Mouse (Mus musculus) spleen, postnatal 10 days (tissue): ENCODE results near the gene Id2.

Source experiments
- DNase-seq, 2 experiments: peaks; one replicate each; pipeline ENCODE4 v3.0.0; 2021 to 2022; ENCODE audit warnings: low spot score in 2 of 2

The Id2 gene

DNA sequence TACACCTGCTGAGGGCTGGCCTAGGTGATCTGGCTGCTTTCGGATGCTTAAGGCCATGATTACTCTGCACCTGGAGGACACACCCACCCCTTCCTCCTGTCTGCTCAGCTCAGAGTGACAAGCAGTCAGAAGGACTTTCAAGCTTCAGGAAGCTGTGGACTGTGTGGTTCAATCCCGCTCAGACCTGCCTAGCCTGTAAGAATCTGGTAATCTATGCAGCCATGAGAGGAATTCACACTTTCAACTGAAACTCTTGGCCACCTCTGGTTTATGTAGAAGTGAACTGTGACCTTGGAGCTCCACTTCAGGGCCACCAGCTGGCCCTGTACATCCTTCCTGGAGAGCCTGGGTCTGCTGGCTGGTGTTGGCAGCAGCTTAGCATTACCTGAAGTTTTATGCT, 11.9 kb upstream of the Id2 start:
- DNase-seq: no peak

DNA sequence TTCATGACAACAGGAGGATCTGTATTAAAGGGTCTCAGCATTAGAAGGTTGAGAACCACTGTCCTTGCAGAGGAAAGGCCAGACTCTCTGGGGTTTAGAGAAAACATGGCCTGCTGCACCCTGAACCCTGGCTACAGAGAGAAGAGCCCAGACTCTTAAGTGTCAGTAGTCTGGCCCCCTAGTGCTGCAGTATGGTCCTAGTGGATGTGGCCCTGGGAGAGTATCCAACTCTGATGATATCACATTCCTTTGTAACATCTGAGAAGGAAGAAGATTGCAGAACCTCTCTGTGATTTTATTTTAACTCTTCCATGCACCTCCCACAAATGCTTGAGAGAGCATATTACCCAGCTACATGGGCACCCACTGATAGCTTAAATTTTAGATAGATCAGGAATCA, 7.6 kb upstream of the Id2 start:
- no peak for DNase-seq

DNA sequence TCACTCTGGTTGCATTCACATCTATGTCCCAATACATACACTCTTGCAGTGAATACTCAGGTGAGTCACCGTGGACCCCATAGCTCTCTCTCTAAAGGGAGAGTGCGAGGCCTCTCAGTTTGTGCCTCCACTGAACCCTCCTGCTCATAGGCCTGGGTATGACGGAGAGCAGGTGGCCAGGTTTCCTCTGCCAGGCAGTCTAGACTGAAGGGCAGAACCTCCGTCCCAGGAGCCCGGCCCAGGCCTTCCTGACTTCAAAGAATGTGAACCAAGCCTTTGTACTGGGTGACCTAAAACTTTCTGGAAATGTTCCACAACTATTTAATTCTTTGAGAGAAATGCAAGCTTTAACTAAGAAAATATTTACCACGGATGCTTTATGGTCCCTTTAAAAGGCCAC, 7.0 kb upstream of the Id2 start:
- no peak for DNase-seq

DNA sequence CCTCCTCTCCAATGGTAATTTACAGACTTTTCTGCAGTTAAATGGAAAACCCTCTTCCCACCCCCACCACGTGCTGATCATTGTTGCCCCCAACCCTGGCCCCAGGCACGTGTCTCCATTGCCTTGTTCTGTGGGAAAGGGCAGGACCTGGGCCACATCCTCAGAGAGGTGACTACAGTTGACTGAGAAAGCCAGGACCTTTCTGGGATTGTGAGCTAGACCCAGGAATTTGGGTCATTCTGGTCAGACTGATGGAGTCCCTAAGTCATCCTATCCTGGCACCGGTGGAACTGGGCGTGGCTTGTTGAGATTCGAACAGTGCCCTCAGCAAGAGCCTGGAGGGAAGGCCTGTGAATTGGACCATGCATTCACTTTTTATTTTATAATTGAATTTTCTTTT, 4.4 kb upstream of the Id2 start:
- no peak for DNase-seq

DNA sequence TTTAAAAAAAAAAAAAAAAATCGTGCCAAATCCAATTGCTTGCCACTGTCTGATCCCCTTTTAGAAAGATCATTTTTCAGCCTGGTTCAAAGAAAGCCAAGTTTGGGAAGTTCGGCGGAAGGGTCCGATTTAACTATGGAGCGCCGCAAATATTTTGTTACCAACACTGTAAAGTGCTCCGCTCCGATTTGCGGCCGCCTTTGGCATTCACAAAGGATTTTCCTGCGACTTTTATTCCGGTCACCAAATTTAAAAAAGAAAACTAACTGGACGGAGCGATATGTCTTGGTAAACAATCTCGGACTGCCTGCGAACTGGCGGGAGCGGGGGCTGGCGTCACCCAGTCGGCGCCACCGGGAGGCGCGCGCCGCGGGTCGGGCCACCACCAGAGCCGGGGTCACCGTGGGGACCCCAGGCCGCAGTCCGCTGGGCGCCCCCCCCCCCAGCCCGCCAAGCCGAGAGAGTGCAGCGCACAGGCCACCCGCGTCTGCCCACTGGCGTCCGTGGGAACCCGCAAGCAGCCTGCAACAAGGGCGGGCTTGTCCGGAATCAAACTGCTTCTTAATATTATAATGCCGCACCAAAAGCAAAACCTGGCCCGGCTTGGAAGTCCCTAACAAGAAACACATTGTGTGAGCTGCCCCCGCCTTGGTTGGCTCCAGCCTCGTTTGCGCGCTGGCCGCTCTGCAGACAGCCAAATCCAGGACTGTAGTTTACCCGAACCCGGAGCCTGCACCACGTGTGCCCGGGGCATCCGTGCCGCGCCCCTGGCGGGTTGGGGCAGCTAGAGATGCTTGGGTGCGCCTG, 3.7 kb upstream of the Id2 start:
- DNase-seq: peak; percentile 13 to 36

DNA sequence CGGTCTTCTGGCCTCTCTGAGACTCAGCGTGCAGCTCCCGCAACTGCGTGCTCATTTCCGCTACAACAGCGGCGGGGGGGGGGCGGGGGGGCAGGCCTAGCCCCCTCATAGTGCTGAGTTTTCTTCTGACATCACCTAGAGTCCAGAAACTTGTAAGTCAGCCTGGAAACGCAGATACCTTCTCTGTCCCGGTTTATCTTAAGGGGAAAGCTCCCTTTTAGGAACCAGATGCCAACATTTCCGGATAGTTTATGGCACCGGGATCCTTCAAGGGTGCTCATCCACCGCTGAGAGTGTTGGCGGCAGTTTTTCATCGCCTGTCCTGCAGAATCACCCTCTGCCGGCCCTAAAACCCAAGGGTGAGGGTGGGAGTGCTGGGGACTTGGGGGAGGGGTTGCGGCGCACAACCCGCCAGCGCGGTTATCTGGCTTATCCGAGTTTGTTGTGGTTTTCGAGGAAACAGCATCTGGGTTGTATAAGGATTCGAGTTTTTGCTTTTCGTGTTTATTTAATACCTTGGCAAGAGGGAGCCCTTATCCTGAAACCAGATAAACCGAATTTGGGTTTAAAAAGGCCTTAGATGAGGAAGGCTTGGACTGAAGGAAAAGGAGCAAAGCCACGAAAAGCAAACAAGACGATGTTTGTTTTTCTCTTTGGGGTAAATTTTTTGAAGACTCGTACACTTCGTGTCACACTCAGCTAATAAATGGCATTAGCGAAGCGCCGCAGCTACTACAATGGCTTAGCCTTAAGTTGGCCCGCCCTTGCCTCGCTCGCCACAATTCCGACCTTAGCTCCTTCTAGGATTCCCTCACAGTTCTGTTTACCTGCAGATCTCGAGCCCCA, 2.8 kb upstream of the Id2 start:
- no peak for DNase-seq

DNA sequence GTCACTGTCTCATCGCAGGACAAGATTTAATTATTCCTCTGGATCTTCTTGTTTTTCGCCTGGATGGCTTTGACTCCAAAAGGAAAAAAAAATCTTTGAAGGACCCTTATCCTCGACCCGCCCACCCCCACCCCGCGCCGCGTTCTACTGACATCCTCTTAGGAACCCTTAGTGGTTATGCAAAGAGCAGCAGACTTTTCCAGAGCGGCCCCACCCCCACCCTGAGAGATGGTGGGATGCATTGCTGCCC, 2.3 kb upstream of the Id2 start:
- peak in 1 of 2 experiments; percentile 26 for DNase-seq

DNA sequence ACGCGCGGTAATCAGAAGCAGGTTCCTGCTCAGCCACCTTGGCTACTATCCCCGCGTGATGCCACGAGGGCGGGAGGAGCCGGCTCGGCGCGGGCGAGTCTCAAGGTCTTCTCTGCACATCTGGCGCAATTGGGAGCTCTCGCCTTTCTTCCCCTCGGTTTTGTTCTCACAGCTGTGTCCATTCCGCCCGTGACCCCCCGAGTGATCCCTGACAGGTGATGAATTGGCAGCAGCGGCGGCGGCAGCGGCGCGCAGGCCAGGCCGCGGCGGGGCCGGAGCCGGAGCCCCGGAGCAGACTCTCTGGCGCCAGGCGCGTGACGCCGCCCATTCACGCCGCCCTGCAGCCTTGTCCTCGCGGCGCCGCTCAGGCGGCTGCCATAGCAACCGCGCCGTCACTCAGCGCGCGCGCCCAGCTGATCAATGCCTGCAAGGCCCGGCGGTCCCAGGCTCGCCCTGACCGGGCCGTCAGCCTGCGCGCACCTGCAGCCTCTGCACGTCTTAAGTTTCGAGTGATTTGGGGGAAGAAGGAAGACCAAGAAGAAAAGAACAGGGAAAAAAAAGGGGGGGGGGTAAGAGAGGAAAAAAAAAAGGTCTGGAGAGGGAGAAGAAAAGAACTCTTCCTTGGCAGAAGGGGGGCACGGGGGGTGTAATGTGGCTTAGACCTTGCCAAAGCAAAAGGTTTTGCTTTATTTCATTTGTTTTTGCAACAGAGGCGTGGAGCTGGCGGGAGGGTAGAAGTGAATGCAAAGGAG, 1.8 kb upstream of the Id2 start:
- DNase-seq: peak; percentile 36 to 76

DNA sequence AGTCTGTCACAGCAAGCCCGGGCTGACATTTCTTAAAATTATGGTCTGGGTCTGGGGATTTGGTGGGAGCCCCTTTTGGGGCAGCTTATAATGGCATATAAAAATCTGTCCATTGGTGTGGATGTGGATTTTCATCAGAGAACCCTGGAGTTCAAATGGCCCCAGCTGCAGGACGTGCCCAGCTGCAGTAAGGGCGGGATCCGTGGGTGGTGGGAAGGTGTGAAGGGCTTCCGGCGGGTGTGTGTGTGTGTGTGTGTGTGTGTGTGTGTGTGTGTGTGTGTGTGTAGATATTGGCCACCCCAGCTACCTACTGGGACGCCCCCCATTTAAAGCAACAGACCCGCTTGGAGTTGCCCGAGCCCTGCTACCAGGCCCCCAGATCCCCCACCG, 1.2 kb upstream of the Id2 start:
- DNase-seq: peak in 1 of 2 experiments; percentile 32

DNA sequence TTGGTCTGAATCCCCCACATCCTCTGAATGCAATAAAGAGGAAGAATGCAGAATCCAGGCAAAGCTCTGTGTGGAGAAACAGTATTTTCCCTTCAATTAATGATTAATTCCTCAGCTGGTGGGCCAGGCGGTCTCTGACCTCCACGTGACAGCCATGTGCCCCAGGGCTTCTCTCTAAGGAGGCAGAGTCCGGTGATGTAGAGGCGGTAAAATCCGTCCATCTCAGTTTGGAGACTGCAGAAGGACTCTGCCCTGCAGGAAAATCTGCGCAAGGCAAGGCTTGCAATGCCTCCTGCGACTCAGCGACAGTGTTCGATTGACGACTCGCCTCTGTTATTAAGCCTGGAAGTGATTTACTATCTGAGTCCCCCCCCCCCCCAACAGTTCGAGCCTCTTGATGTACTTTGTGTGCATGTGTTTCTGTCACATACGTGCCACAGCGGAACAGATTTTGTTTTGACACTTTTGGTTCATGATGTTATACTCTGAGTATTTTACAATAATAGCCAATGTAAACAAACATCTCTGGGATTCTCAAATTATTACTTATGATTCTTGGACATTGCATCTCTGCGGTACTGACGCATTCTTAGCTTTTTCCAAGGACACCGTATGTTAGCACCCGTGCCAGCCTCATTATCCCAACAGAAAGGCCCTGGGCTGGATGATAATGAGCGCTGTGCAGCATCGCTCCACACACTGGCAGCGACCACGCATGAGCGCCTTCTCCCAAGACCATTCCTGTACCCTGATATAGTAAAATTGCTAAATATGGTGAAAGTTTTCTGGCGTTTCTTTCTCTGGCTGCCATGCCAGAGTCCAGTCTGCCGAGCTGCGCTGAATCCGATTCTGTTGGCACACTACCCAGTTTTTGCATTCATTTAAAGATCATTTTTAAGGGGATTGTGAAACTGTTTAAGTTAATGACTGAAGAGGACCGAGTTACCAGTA, 545 bp upstream of the Id2 start:
- no peak for DNase-seq

DNA sequence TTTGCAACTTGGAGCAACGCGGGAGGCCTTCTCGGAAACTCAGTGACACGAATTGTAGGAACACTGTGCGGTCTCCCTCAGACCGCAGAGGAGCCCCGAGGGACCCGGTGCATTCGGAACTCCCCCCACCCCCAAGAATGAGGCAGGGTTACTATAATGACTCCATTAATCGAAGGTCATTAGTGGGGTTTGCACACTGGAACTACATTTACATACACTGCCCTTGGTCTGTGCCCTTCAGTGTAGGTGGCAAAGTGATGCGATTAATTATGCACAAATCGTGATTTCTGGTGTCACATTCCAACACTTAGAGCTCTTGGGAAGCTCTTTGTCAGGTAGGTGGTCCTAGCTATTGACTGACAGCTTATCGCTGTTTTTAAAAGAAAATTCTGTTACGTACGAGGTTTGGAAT, 294 bp downstream of the Id2 start:
- peak in 1 of 2 experiments; percentile 22 for DNase-seq

DNA sequence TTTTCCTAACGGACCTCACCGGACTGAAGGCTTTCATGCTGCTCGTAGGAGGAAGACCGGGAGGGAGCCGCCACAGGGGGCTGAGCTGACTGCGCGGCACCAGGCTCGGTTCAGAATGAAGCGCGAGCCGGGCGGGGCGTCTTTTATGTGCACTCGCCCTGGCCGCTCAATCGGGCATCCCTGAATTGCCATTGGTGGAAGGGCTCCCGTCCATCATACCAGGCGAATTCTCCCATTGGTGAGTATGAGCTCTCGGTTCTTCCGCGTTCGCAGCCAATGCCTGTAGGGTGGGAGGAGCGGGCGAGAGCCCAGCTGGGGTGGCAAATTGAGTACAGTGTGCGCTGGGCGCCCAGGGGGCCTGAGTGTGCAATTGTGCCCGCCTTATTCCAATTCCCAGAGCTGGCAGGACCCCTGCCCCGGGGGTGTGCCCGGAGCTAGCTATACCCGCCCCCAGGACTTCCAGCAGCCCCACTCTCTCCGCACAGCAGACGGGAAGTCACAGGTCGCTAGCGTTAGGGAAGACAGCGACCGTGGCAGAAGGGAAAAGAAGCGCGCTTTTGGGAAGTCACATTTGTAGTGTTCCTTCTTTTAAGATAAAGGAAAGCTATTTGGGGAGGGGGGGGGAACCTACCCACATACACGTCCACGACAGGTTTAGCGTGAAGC, 833 bp downstream of the Id2 start:
- peak; percentile 76 to 89 for DNase-seq

DNA sequence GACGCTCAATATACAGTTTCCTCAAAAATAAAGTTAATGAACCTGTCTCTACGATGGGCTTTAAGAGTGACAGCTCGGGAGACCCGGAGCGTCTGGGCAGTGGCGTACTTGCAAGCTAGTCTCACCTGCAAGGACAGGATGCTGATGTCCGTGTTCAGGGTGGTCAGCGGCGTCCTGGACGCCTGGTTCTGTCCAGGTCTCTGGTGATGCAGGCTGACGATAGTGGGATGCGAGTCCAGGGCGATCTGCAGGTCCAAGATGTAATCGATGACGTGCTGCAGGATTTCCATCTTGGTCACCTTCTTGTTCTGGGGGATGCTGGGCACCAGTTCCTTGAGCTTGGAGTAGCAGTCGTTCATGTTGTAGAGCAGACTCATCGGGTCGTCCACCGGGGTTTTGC, 1.4 kb downstream of the Id2 start:
- no peak for DNase-seq

DNA sequence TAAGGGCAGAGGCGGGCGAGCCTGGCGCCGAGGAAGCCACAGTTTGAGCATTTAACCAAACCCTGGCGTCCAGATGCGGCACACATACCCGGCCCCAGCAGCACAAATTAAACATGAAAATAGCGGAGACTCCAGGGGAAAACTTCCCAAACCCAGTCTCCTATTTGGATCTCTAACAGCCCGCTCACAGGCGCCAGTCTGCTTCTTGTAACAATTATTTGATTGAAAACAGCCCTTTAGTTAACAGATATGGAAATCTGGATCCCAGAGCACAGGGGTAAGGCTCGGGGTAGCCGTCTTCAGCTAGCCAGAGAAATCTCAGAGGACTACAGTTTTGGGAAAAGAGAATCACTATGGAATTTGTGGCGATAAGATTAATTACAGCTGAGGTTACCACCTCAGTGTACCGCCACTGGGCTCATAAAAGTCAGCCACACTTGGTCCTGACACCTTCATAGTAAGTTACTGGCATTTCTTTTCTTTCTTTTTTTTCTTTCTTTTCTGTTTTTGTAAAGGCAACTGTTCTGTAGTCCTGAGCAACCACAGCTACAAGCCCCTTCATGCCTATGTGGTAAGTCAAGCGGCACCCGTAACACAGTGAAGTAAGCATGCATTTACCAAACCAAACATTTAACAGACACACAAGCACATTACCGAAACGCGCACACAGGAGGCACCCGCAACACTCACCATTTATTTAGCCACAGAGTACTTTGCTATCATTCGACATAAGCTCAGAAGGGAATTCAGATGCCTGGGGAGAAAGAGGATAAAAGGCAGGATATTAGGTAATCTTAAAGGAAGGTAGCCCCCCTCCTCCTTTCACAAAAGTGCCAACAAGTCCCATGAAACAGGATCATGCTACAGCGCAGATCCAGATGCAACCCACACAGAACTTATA, 2.1 kb downstream of the Id2 start:
- DNase-seq: peak; percentile 7 to 24

DNA sequence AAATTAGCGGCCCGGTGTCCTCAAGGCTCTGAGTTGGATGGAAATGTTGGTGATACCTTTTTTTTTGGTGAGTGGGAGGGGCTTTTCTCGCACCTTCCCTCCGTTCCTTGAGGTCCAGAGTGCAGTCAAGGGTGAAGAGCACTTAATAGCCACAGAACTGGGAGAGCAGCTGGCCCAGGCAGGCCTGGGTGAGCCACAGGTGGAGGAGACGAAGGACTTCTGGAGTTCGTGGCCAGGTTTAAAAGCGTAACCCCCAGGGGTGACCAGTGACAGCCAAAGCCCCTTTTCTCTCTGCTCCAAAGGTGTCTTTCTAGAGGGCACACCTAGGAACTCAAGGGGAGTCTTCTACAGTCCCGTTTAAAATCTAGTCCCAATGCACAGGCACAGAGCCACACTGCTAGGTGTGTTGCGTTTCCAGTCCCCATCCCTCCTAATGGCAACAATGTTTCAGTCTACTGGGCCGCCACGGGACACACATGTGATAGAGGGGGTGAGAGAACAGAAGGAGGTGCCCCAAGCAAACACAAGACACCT, 3.6 kb downstream of the Id2 start:
- no peak for DNase-seq

DNA sequence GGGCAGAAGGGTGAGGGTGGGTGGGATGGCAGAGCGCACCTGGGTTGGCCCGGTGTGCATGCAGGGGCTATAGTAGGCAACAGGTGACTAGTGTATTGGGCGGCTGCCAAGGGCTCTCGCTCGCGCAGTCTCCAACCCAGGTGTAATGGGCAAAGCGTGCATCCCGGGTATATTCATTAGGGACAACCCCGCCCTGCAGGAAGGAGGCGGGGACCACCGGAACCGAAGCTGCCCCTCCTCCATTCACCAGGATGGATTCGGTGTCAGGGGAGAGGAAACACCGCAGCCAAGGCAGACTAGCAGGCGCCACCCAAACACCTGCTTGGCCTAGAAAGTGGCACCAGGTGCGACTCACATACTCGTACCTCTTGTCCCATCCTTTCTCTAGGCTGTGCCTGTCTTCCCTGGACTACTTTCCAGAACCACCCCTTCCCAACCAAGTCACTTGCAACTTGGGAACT, 4.2 kb downstream of the Id2 start:
- DNase-seq: peak in 1 of 2 experiments; percentile 23

DNA sequence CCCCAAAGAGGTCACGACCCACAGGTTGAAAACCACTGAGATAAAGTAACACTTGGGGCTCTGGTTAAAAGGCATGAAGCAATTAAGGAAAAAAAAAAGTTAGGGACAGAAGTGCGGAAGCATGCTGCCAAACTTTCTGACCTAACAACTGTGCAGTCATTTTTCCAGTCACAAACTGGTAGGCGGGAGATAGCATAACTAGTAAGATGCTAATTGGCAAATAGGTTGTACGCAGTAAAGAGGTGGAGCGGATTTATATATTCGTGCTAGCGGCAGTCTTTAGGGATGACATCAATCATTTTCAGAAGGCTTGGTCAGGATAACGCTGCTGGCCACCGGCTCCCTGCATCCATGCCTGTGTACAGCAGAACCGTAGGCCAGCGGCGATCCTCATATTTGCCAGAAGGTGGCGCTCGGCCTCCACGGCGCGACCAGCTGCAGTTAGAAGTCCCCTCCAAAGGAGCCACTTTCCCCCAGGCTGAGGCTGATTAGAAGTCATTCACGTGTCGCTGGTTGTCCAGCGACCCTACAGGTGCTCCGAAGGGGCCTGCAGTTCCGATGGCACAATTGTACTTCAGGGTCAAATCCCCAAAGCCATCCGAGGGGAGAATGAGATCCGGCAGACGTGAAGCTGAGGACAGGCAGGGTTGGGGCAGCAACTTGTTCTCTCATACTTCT, 4.8 kb downstream of the Id2 start:
- peak; percentile 69 to 82 for DNase-seq

DNA sequence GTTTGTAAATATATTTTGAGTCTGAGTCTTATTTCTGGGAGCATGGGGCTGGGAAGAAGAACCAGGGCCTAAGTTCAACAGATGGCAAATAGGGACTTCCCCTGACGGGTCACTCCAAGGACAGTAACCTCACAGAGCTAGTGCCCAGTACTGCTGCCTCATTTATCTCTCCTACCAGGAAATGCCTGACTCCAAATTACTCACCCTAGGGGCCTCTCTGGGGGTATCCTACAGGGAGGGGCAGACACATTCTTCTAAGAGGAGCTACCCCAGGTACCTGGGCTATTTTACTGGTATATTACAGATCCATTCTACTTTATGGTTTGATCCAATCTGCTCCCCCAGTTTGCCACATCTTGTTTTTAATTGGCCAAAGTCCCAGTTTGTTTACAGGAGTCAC, 7.5 kb downstream of the Id2 start:
- DNase-seq: no peak

DNA sequence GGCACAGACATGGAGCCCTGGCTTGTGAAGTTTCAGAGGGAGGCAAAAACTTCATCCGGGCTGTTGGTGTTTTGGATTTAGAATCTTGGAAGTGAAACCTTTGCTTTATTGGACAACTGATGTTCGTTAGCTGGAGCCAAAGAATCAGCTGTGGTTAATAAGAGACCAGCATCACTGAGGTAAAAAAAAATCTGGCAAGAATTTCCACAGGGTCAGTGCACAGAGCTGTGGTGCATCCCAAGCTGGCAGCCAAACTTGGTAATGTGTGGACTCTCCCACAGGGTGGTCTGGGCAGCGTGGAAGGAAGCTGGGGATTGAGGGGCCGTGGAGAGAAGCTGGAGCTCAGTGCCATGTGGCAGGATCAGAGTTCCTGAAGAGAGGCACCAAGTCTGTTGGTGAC, 10.0 kb downstream of the Id2 start:
- no peak for DNase-seq
